Mouse (Mus musculus): Measurements from ENCODE around the gene Hba-a2. TPM values are rescaled to one million over a fixed set of nuclear protein-coding genes. Genes with fewer than 3 reads are reported as not detected.

Hba-a2 gene
- polyA plus RNA-seq (2014; fragmentation: Illumina TruSeq; extraction: RNeasy Lipid Tissue Mini Kit (QIAGEN cat#74804); ENCODE audit: low read depth, low replicate concordance): 141 TPM

GRCm38 (mm10) chr11:32296203-32296602 lies at the start of gene Hba-a2:
Gene Hba-a2, plus strand, starts transcription at chr11:32296489.

GRCm38 (mm10) chr11:32267188-32267884 lies 29.0 kb upstream of the Hba-a2 start, which contains the start of gene Nprl3:
Gene Nprl3, minus strand, starts transcription at chr11:32267707.

GRCm38 (mm10) chr11:32276347-32276746 lies 19.9 kb upstream of the Hba-a2 start, which contains the start of gene Hba-x:
Gene Hba-x, plus strand, starts transcription at chr11:32276400.

GRCm38 (mm10) chr11:32283091-32283777 lies 13.1 kb upstream of the Hba-a2 start, which contains the start of gene Hba-a1:
Gene Hba-a1, plus strand, starts transcription at chr11:32283511.

GRCm38 (mm10) chr11:32286695-32287492 lies 9.4 kb upstream of the Hba-a2 start, which contains the start of gene Hbq1b:
Gene Hbq1b, plus strand, starts transcription at chr11:32286965.

GRCm38 (mm10) chr11:32299865-32300264 lies 3.6 kb downstream of the Hba-a2 start, which contains the start of gene Hbq1a:
Gene Hbq1a, plus strand, starts transcription at chr11:32300069.

Other genes starting within 250 kb of the Hba-a2 start
- not detected for gene Il9r, start 96.2 kb upstream of the Hba-a2 start, polyA plus RNA-seq (2014; fragmentation: Illumina TruSeq; extraction: RNeasy Lipid Tissue Mini Kit (QIAGEN cat#74804); ENCODE audit: low read depth, low replicate concordance)
- 2.4 TPM for gene Snrnp25, start 91.1 kb upstream of the Hba-a2 start, polyA plus RNA-seq (2014; fragmentation: Illumina TruSeq; extraction: RNeasy Lipid Tissue Mini Kit (QIAGEN cat#74804); ENCODE audit: low read depth, low replicate concordance)
- gene Rhbdf1, start 74.2 kb upstream of the Hba-a2 start, polyA plus RNA-seq (2014; fragmentation: Illumina TruSeq; extraction: RNeasy Lipid Tissue Mini Kit (QIAGEN cat#74804); ENCODE audit: low read depth, low replicate concordance): 0.23 TPM
- gene Mpg, start 70.0 kb upstream of the Hba-a2 start, polyA plus RNA-seq (2014; fragmentation: Illumina TruSeq; extraction: RNeasy Lipid Tissue Mini Kit (QIAGEN cat#74804); ENCODE audit: low read depth, low replicate concordance): 10.6 TPM
- gene Nprl3, start 28.8 kb upstream of the Hba-a2 start, polyA plus RNA-seq (2014; fragmentation: Illumina TruSeq; extraction: RNeasy Lipid Tissue Mini Kit (QIAGEN cat#74804); ENCODE audit: low read depth, low replicate concordance): 13.7 TPM
- not detected for gene Hba-x, start 20.1 kb upstream of the Hba-a2 start, polyA plus RNA-seq (2014; fragmentation: Illumina TruSeq; extraction: RNeasy Lipid Tissue Mini Kit (QIAGEN cat#74804); ENCODE audit: low read depth, low replicate concordance)
- gene Hba-a1, start 13.0 kb upstream of the Hba-a2 start, polyA plus RNA-seq (2014; fragmentation: Illumina TruSeq; extraction: RNeasy Lipid Tissue Mini Kit (QIAGEN cat#74804); ENCODE audit: low read depth, low replicate concordance): not detected
- not detected for gene Hbq1b, start 9.5 kb upstream of the Hba-a2 start, polyA plus RNA-seq (2014; fragmentation: Illumina TruSeq; extraction: RNeasy Lipid Tissue Mini Kit (QIAGEN cat#74804); ENCODE audit: low read depth, low replicate concordance)
- not detected for gene Hbq1a, start 3.6 kb downstream of the Hba-a2 start, polyA plus RNA-seq (2014; fragmentation: Illumina TruSeq; extraction: RNeasy Lipid Tissue Mini Kit (QIAGEN cat#74804); ENCODE audit: low read depth, low replicate concordance)
- 1.4 TPM for gene Sh3pxd2b, start 51.3 kb downstream of the Hba-a2 start, polyA plus RNA-seq (2014; fragmentation: Illumina TruSeq; extraction: RNeasy Lipid Tissue Mini Kit (QIAGEN cat#74804); ENCODE audit: low read depth, low replicate concordance)
- 3.8 TPM for gene Ubtd2, start 158.9 kb downstream of the Hba-a2 start, polyA plus RNA-seq (2014; fragmentation: Illumina TruSeq; extraction: RNeasy Lipid Tissue Mini Kit (QIAGEN cat#74804); ENCODE audit: low read depth, low replicate concordance)
- gene Efcab9, start 235.6 kb downstream of the Hba-a2 start, polyA plus RNA-seq (2014; fragmentation: Illumina TruSeq; extraction: RNeasy Lipid Tissue Mini Kit (QIAGEN cat#74804); ENCODE audit: low read depth, low replicate concordance): 1.8 TPM
- gene Stk10, start 236.8 kb downstream of the Hba-a2 start, polyA plus RNA-seq (2014; fragmentation: Illumina TruSeq; extraction: RNeasy Lipid Tissue Mini Kit (QIAGEN cat#74804); ENCODE audit: low read depth, low replicate concordance): 1.3 TPM